ENCODE assay signal across 23 mouse cellular contexts in genomic region chr4:138682760-138683159, GRCm38 (mm10). TPM values are rescaled to one million over a fixed set of nuclear protein-coding genes. Genes with fewer than 3 reads are reported as not detected.
DNase-seq lines count a peak whose midpoint lies in the region; ATAC-seq and TF ChIP-seq lines count a peak whose summit lies in the region.
"Had no signal": no experiment of that assay in that cellular context is flagged by ENCODE, and none has a peak within 500 bp of the region (broad histone marks: within the 10 kb centered on the region; RNA-seq: fewer than 3 reads in every experiment).

No protein-coding gene starts in this region.

- ATAC-seq in hindbrain, postnatal 0 days = no peak
- no peak for ATAC-seq in neural tube, embryonic 12.5 days (ENCODE audit: low FRiP score, low read depth)
- no peak for ATAC-seq in CD4-positive, CD25-positive, alpha-beta regulatory T cell, adult 4 months
- ATAC-seq: intestine, embryonic 16.5 days; liver, embryonic 12.5 days had no signal

- no peaks in the 10 kb centered on the region for H3K36me3 ChIP-seq in hindbrain, postnatal 0 days (ENCODE audit: insufficient read depth, low read length)
- H3K36me3 ChIP-seq in neural tube, embryonic 12.5 days = no peaks in the 10 kb centered on the region
- H3K36me3 ChIP-seq: embryonic facial prominence, embryonic 13.5 days; heart, embryonic 13.5 days; liver, embryonic 12.5 days had no signal

- no peaks in the 10 kb centered on the region for H3K9me3 ChIP-seq in hindbrain, postnatal 0 days (ENCODE audit: low read length)
- no peaks in the 10 kb centered on the region for H3K9me3 ChIP-seq in neural tube, embryonic 12.5 days
- H3K9me3 ChIP-seq: embryonic facial prominence, embryonic 13.5 days; heart, embryonic 13.5 days; liver, embryonic 12.5 days had no signal

- DNase-seq in embryo, embryonic 10.5 days (ENCODE audit: low spot score) = peak; percentile 51
- DNase-seq in embryo, embryonic 10 days (ENCODE audit: low spot score) = no peak
- DNase-seq in ES-CJ7 (ENCODE audit: low read depth, low spot score) = peak; percentile 41
- DNase-seq in hindbrain, postnatal 0 days (ENCODE audit: low spot score) = peak; percentile 16
- DNase-seq in kidney, postnatal 10 days = no peak
- no peak for DNase-seq in layer of hippocampus, adult 9-11 months
- DNase-seq: adrenal gland, postnatal 10 days; cerebellum, adult 11 months; heart, postnatal 36 days; lung, embryonic 14.5 days; lung, postnatal 4 days; thymus, adult 2 months had no signal

- WGBS in hindbrain, postnatal 0 days = 23% methylated on average over 2 of the region's 2 CpGs
- WGBS in neural tube, embryonic 12.5 days = 31% methylated on average over 2 of the region's 2 CpGs

- H3K4me3 ChIP-seq in hindbrain, postnatal 0 days (ENCODE audit: low read length) = no peak overlapping the region
- H3K4me3 ChIP-seq in neural tube, embryonic 12.5 days = no peak overlapping the region
- H3K4me3 ChIP-seq: embryonic facial prominence, embryonic 13.5 days; heart, embryonic 13.5 days; layer of hippocampus, adult 2 months; liver, embryonic 12.5 days had no signal

- no peak overlapping the region for H3K27ac ChIP-seq in hindbrain, postnatal 0 days
- peak overlapping the region; percentile 37; the same call in 1 of the 2 replicates for H3K27ac ChIP-seq in neural tube, embryonic 12.5 days
- H3K27ac ChIP-seq: embryonic facial prominence, embryonic 13.5 days; heart, embryonic 13.5 days; kidney, postnatal 0 days; layer of hippocampus, adult 2 months; liver, embryonic 12.5 days had no signal

- no peaks in the 10 kb centered on the region for H3K27me3 ChIP-seq in hindbrain, postnatal 0 days (ENCODE audit: insufficient read depth, low read length)
- 0 out of 2 replicates have a peak, but pooled peaks cover 8% of the 10 kb centered on the region for H3K27me3 ChIP-seq in neural tube, embryonic 12.5 days (replicated peaks)

- H3K4me1 ChIP-seq in hindbrain, postnatal 0 days (ENCODE audit: insufficient read depth, low read length) = peaks cover 2% of the 10 kb centered on the region; the same call in 1 of the 2 replicates
- H3K4me1 ChIP-seq in neural tube, embryonic 12.5 days = peaks cover 17% of the 10 kb centered on the region
- H3K4me1 ChIP-seq: embryonic facial prominence, embryonic 13.5 days; heart, embryonic 13.5 days; liver, embryonic 12.5 days had no signal

- H3K4me2 ChIP-seq in hindbrain, postnatal 0 days (ENCODE audit: low read depth, low read length) = no peak overlapping the region
- H3K4me2 ChIP-seq in neural tube, embryonic 12.5 days (replicated peaks) = no peak overlapping the region
- H3K4me2 ChIP-seq: embryonic facial prominence, embryonic 13.5 days; heart, embryonic 13.5 days; liver, embryonic 12.5 days; lung, embryonic 14.5 days had no signal

- no peak for TF ChIP-seq CTCF in hindbrain, postnatal 0 days (IDR thresholded peaks at IDR 0.05; ENCODE audit: low read depth)

- no peak overlapping the region for H3K9ac ChIP-seq in hindbrain, postnatal 0 days (replicated peaks; ENCODE audit: low read length)
- H3K9ac ChIP-seq in neural tube, embryonic 12.5 days = no peak overlapping the region
- H3K9ac ChIP-seq: embryonic facial prominence, embryonic 13.5 days; heart, embryonic 13.5 days; liver, embryonic 12.5 days; lung, embryonic 14.5 days had no signal

RNA-seq across cellular contexts. Expression of gene Pla2g2c, which starts 41.8 kb away (rescaled TPM):
- 0.26 and 1.5 TPM in 2 replicates for total RNA-seq in hindbrain, postnatal 0 days (2014; rRNA removed)
- polyA plus RNA-seq in hindbrain, postnatal 0 days (2015; fragmentation: Nextera tagmentation; extraction: Ambion mirVana) = 0.82 and 0.93 TPM in 2 replicates
- polyA plus RNA-seq in neural tube, embryonic 12.5 days (2016; fragmentation: Nextera tagmentation; extraction: Ambion mirVana) = 0.57 and 0.61 TPM in 2 replicates
- not detected for polyA plus RNA-seq in CD4-positive, CD25-positive, alpha-beta regulatory T cell, adult 4 months (2017; shearing (Covaris generic))
- total RNA-seq: adrenal gland, postnatal 10 days; gastrocnemius, adult 18-20 months; granulocyte monocyte progenitor cell, adult 5-6 weeks; layer of hippocampus, adult 2 months; monocyte, adult 5-6 weeks had no signal
- polyA plus RNA-seq: thymus, adult 2 months had no signal

RNA-seq across cellular contexts. Expression of gene Vwa5b1, which starts 47.1 kb away (rescaled TPM):
- total RNA-seq in hindbrain, postnatal 0 days (2014; rRNA removed) = 8.0 and 9.0 TPM in 2 replicates
- polyA plus RNA-seq in hindbrain, postnatal 0 days (2015; fragmentation: Nextera tagmentation; extraction: Ambion mirVana) = 2.3 and 2.7 TPM in 2 replicates
- polyA plus RNA-seq in neural tube, embryonic 12.5 days (2016; fragmentation: Nextera tagmentation; extraction: Ambion mirVana) = 0.29 and 0.68 TPM in 2 replicates
- polyA plus RNA-seq in CD4-positive, CD25-positive, alpha-beta regulatory T cell, adult 4 months (2017; shearing (Covaris generic)) = not detected
- total RNA-seq: gastrocnemius, adult 18-20 months; granulocyte monocyte progenitor cell, adult 5-6 weeks; heart, postnatal 36 days; monocyte, adult 5-6 weeks had no signal
- polyA plus RNA-seq: heart, embryonic 13.5 days; liver, embryonic 12.5 days had no signal

RNA-seq across cellular contexts. Expression of gene Ubxn10, which starts 54.2 kb away (rescaled TPM):
- 6.9 and 8.9 TPM in 2 replicates for total RNA-seq in hindbrain, postnatal 0 days (2014; rRNA removed)
- polyA plus RNA-seq in hindbrain, postnatal 0 days (2015; fragmentation: Nextera tagmentation; extraction: Ambion mirVana) = 3.1 and 3.3 TPM in 2 replicates
- polyA plus RNA-seq in neural tube, embryonic 12.5 days (2016; fragmentation: Nextera tagmentation; extraction: Ambion mirVana) = 1.0 and 1.7 TPM in 2 replicates
- not detected for polyA plus RNA-seq in CD4-positive, CD25-positive, alpha-beta regulatory T cell, adult 4 months (2017; shearing (Covaris generic))
- total RNA-seq: granulocyte monocyte progenitor cell, adult 5-6 weeks; monocyte, adult 5-6 weeks had no signal

Comparison
In these comparisons a context has a peak if more than half of its experiments do, and no peak if none do; other contexts are left out.
1. DNase-seq: peak in embryo, embryonic 10.5 days (single experiment), ES-CJ7 (single experiment) and hindbrain, postnatal 0 days (single experiment); none in embryo, embryonic 10 days (single experiment), kidney, postnatal 10 days (single experiment) and layer of hippocampus, adult 9-11 months (single experiment).